Mouse (Mus musculus) layer of hippocampus, adult 11-12 months (tissue): ENCODE results near the gene Ttpal.
A peak's percentile ranks its signal among the peaks of the same experiment; 100 is the strongest.
"Not testable (repeated sequence)": the region's sequence is repeated elsewhere in the genome, so short reads cannot be mapped to it uniquely, and the experiment has no call there.

Experiments used
- DNase-seq: peaks from one replicate; pipeline ENCODE4 v3.0.0; 2022; ENCODE audit warnings: low spot score

Ttpal gene

GRCm38 (mm10) chr2:163631715-163632114 lies 29.6 kb downstream of the Ttpal start:
- no peak for DNase-seq

- no peak for DNase-seq
Observed at GRCm38 (mm10) chr2:163634211-163634610, 32.1 kb downstream of the Ttpal start.

GRCm38 (mm10) chr2:163636057-163636456 lies 33.9 kb downstream of the Ttpal start:
- no peak for DNase-seq

GRCm38 (mm10) chr2:163637655-163638266 lies 35.6 kb downstream of the Ttpal start:
- no peak for DNase-seq

GRCm38 (mm10) chr2:163640493-163640892 lies 38.4 kb downstream of the Ttpal start:
- DNase-seq = no peak

- DNase-seq = no peak
Observed at GRCm38 (mm10) chr2:163641681-163642080, 39.6 kb downstream of the Ttpal start.

GRCm38 (mm10) chr2:163642685-163643575 lies 40.8 kb downstream of the Ttpal start:
- peak; percentile 59 for DNase-seq

GRCm38 (mm10) chr2:163643576-163643971 lies 41.5 kb downstream of the Ttpal start:
- no peak for DNase-seq

GRCm38 (mm10) chr2:163644047-163644446 lies 41.9 kb downstream of the Ttpal start:
- no peak for DNase-seq

GRCm38 (mm10) chr2:163644575-163645385 lies 42.7 kb downstream of the Ttpal start, which contains the start of gene Serinc3:
TSS of gene Serinc3 (minus strand) at chr2:163645131.
- peak; percentile 98 for DNase-seq

- no peak for DNase-seq
Observed at GRCm38 (mm10) chr2:163645700-163646460, 43.8 kb downstream of the Ttpal start.

- no peak for DNase-seq
Observed at GRCm38 (mm10) chr2:163646461-163647080, 44.5 kb downstream of the Ttpal start.

GRCm38 (mm10) chr2:163655699-163656098 lies 53.6 kb downstream of the Ttpal start:
- not testable (repeated sequence) for DNase-seq

- DNase-seq = no peak
Observed at GRCm38 (mm10) chr2:163657486-163657885, 55.4 kb downstream of the Ttpal start.

- peak; percentile 83 for DNase-seq
Observed at GRCm38 (mm10) chr2:163657975-163658886, 56.1 kb downstream of the Ttpal start, which contains the start of gene Pkig. TSS of gene Pkig (plus strand) at chr2:163658386.

- peak; percentile 49 for DNase-seq
Observed at GRCm38 (mm10) chr2:163658941-163659340, 56.8 kb downstream of the Ttpal start.

- no peak for DNase-seq
Observed at GRCm38 (mm10) chr2:163659431-163659830, 57.3 kb downstream of the Ttpal start.

GRCm38 (mm10) chr2:163660103-163660701 lies 58.1 kb downstream of the Ttpal start:
- no peak for DNase-seq

- DNase-seq = no peak
Observed at GRCm38 (mm10) chr2:163661371-163661850, 59.3 kb downstream of the Ttpal start.
